Mouse (Mus musculus): Measurements from ENCODE around the gene Ndufa6. TPM values are rescaled to one million over a fixed set of nuclear protein-coding genes. Genes with fewer than 3 reads are reported as not detected.

Gene Ndufa6
- total and polyA plus RNA-seq, 2 experiments from 2014 or later, result 397 to 1,167 TPM

DNA sequence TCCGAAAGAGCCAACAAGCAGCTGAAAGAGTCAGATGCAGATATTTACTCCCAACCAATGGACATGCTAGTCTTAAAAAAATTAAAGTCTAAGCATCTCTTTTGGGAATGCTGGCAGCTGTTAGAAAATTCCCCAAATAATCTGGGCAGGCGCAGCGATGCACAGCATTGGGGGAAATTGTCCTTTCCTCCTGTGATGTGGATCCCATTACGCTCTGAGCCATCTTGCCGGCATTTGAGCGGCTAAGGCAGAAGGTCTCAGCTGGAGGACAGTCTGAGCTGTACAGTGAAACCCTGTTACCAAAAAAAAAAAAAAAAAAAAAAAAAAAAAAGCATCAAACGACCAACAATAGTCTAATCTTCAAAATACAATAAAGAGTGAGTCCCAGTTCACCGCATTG lies 31.9 kb downstream of the Ndufa6 start:
- ATAC-seq (ENCODE audit: insufficient read depth, low read depth), result no peak
- no peaks in the 10 kb centered on the region for H3K9me3 ChIP-seq (replicated peaks; ENCODE audit: control insufficient read depth, low read length)

DNA sequence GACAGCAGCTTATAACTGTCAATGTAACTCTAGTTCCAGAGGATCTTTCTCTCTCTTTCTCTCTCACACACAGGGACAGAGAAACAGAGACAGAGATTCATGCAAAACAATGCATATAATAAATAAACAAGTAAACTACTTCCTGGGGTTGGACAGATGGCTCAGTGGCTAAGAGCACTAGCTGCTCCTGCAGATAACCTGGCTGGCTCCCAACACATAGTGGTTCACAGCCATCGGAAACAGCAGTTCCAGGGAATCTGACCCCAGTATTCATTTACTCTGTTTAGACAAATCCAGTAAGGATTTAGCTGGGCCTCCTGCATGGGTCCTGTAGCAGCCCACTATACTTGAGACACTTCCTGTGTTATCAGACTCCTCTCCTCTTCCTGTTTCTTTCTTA lies 34.5 kb downstream of the Ndufa6 start:
- TF ChIP-seq EP300 (IDR thresholded peaks at IDR 0.05; ENCODE audit: low read depth), result no peak
- no peak for TF ChIP-seq CTCF (IDR thresholded peaks at IDR 0.05; ENCODE audit: low read depth)
- no peaks in the 10 kb centered on the region for H3K9me3 ChIP-seq (replicated peaks; ENCODE audit: control insufficient read depth, low read length)
- WGBS, result 62% methylated on average over 1 of the region's 1 CpGs
- H3K9ac ChIP-seq (replicated peaks; ENCODE audit: low read depth, low read length), result no peak overlapping the region
- no peak for DNase-seq (ENCODE audit: low spot score)
- H3K4me1 ChIP-seq (ENCODE audit: control insufficient read depth, insufficient read depth), result no peaks in the 10 kb centered on the region
- H3K4me2 ChIP-seq (ENCODE audit: low read depth, low read length), result no peak overlapping the region
- ATAC-seq (ENCODE audit: insufficient read depth, low read depth), result no peak
- H3K4me3 ChIP-seq (ENCODE audit: low read depth, low read length), result no peak overlapping the region
- no peaks in the 10 kb centered on the region for H3K27me3 ChIP-seq (ENCODE audit: control insufficient read depth, insufficient read depth, low read length)
- H3K27ac ChIP-seq (ENCODE audit: low read depth), result no peak overlapping the region
- H3K36me3 ChIP-seq (replicated peaks; ENCODE audit: control insufficient read depth, insufficient read depth, low read length), result no peaks in the 10 kb centered on the region

More for the DNA sequence above, 31.9 kb downstream of the Ndufa6 start:
- DNase-seq (ENCODE audit: low spot score), result no peak
- Histone ChIP-seq H3K4me1 (ENCODE audit: control insufficient read depth, insufficient read depth) (no peaks in the 10 kb centered on the region), H3K4me2 (ENCODE audit: low read depth, low read length) (no peak overlapping the region), H3K27ac (ENCODE audit: low read depth) (no peak overlapping the region), H3K27me3 (ENCODE audit: control insufficient read depth, insufficient read depth, low read length) (no peaks in the 10 kb centered on the region), H3K36me3 (replicated peaks; ENCODE audit: control insufficient read depth, insufficient read depth, low read length) (no peaks in the 10 kb centered on the region), H3K9ac (replicated peaks; ENCODE audit: low read depth, low read length) (no peak overlapping the region), H3K4me3 (ENCODE audit: low read depth, low read length) (no peak overlapping the region)
- WGBS, result 76% methylated on average over 8 of the region's 8 CpGs
- no peak for TF ChIP-seq EP300 (IDR thresholded peaks at IDR 0.05; ENCODE audit: low read depth)
- no peak for TF ChIP-seq CTCF (IDR thresholded peaks at IDR 0.05; ENCODE audit: low read depth)

DNA sequence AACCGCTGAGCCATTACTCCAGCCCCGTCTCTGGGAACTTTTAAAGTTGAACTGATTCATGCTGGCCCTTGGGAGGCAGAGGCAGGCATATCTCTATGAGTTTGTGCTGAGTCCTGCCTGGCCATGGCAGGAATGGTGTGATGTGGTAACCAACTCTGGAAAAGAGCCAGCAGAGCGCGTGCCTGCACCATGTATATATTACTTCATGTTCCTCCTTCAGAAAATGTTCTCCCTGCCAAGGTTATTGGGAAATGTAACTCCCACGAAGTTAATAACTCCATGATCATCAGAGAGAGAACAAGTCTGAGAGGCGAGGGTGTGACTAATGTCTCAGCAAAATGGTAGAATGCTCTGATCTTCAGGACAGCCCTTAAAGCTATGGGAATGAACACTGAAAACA lies 36.3 kb downstream of the Ndufa6 start:
- DNase-seq (ENCODE audit: low spot score), result no peak
- Histone ChIP-seq H3K9me3 (replicated peaks; ENCODE audit: control insufficient read depth, low read length) (no peaks in the 10 kb centered on the region), H3K4me1 (ENCODE audit: control insufficient read depth, insufficient read depth) (no peaks in the 10 kb centered on the region), H3K27ac (ENCODE audit: low read depth) (no peak overlapping the region), H3K36me3 (replicated peaks; ENCODE audit: control insufficient read depth, insufficient read depth, low read length) (no peaks in the 10 kb centered on the region), H3K27me3 (ENCODE audit: control insufficient read depth, insufficient read depth, low read length) (no peaks in the 10 kb centered on the region), H3K4me3 (ENCODE audit: low read depth, low read length) (no peak overlapping the region), H3K4me2 (ENCODE audit: low read depth, low read length) (no peak overlapping the region), H3K9ac (replicated peaks; ENCODE audit: low read depth, low read length) (no peak overlapping the region)
- WGBS, result 82% methylated on average over 6 of the region's 6 CpGs
- ATAC-seq (ENCODE audit: insufficient read depth, low read depth), result no peak
- TF ChIP-seq CTCF (IDR thresholded peaks at IDR 0.05; ENCODE audit: low read depth) (no peak), EP300 (IDR thresholded peaks at IDR 0.05; ENCODE audit: low read depth) (no peak)

DNA sequence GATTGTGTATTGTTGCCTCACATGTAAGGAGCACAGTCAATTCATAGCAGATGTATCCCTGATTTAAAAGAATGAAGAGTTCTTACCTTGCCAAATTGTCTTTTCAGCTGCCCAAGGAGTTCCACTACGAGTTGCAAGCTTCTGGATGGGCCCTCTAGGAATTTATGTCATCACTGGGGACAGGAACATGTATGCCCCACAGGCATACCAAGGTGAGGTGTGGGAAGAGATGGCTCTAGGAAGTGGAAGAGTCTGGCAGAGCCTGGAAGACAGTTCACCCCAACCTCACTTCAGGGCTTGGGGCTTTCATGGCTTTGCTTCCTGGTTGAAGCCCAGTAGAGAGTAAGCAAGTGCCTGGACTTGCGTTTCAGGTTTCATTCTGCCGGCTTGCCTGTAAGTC lies 45.7 kb downstream of the Ndufa6 start:
- Histone ChIP-seq H3K9me3 (replicated peaks; ENCODE audit: control insufficient read depth, low read length) (no peaks in the 10 kb centered on the region), H3K4me1 (ENCODE audit: control insufficient read depth, insufficient read depth) (no peaks in the 10 kb centered on the region), H3K27me3 (ENCODE audit: control insufficient read depth, insufficient read depth, low read length) (no peaks in the 10 kb centered on the region), H3K27ac (ENCODE audit: low read depth) (no peak overlapping the region), H3K9ac (replicated peaks; ENCODE audit: low read depth, low read length) (no peak overlapping the region), H3K4me2 (ENCODE audit: low read depth, low read length) (no peak overlapping the region), H3K36me3 (replicated peaks; ENCODE audit: control insufficient read depth, insufficient read depth, low read length) (no peaks in the 10 kb centered on the region), H3K4me3 (ENCODE audit: low read depth, low read length) (no peak overlapping the region)
- WGBS, result 76% methylated on average over 3 of the region's 3 CpGs
- DNase-seq (ENCODE audit: low spot score) (no peak), ATAC-seq (ENCODE audit: insufficient read depth, low read depth) (no peak)
- TF ChIP-seq EP300 (IDR thresholded peaks at IDR 0.05; ENCODE audit: low read depth) (no peak), CTCF (IDR thresholded peaks at IDR 0.05; ENCODE audit: low read depth) (no peak)

GRCm38 (mm10) chr15:82307107-82307506 lies 47.0 kb downstream of the Ndufa6 start:
- Histone ChIP-seq H3K27me3 (ENCODE audit: control insufficient read depth, insufficient read depth, low read length) (no peaks in the 10 kb centered on the region), H3K4me2 (ENCODE audit: low read depth, low read length) (no peak overlapping the region), H3K4me1 (ENCODE audit: control insufficient read depth, insufficient read depth) (no peaks in the 10 kb centered on the region), H3K27ac (ENCODE audit: low read depth) (no peak overlapping the region), H3K36me3 (replicated peaks; ENCODE audit: control insufficient read depth, insufficient read depth, low read length) (no peaks in the 10 kb centered on the region), H3K9ac (replicated peaks; ENCODE audit: low read depth, low read length) (no peak overlapping the region), H3K9me3 (replicated peaks; ENCODE audit: control insufficient read depth, low read length) (no peaks in the 10 kb centered on the region), H3K4me3 (ENCODE audit: low read depth, low read length) (no peak overlapping the region)
- no peak for TF ChIP-seq CTCF (IDR thresholded peaks at IDR 0.05; ENCODE audit: low read depth)
- TF ChIP-seq EP300 (IDR thresholded peaks at IDR 0.05; ENCODE audit: low read depth), result no peak
- DNase-seq (ENCODE audit: low spot score) (no peak), ATAC-seq (ENCODE audit: insufficient read depth, low read depth) (no peak)
- WGBS, result 71% methylated on average over 3 of the region's 3 CpGs

Small RNA genes within 50 kb of the gene (microRNA-seq; reads per million reads assigned to microRNA genes)
- not detected for gene Mir7684

Other genes with a start within 250 kb of the Ndufa6 start
- gene Ccdc134, start 226.4 kb downstream of the Ndufa6 start, total RNA-seq (2014; rRNA removed; ENCODE audit: low replicate concordance), result 4.9 and 6.9 TPM in 2 replicates
- 5.9 and 6.5 TPM in 2 replicates for gene Ccdc134, start 226.4 kb downstream of the Ndufa6 start, polyA plus RNA-seq (2015; fragmentation: Nextera tagmentation; extraction: Ambion mirVana)
- gene Srebf2, start 207.1 kb downstream of the Ndufa6 start, total RNA-seq (2014; rRNA removed; ENCODE audit: low replicate concordance), result 86.3 and 90.3 TPM in 2 replicates
- 58.0 and 68.3 TPM in 2 replicates for gene Srebf2, start 207.1 kb downstream of the Ndufa6 start, polyA plus RNA-seq (2015; fragmentation: Nextera tagmentation; extraction: Ambion mirVana)
- 0.19 and 7.5 TPM in 2 replicates for gene Shisa8, start 141.5 kb downstream of the Ndufa6 start, total RNA-seq (2014; rRNA removed; ENCODE audit: low replicate concordance)
- 0.07 and 0.23 TPM in 2 replicates for gene Shisa8, start 141.5 kb downstream of the Ndufa6 start, polyA plus RNA-seq (2015; fragmentation: Nextera tagmentation; extraction: Ambion mirVana)
- gene Tnfrsf13c, start 130.0 kb downstream of the Ndufa6 start, total RNA-seq (2014; rRNA removed; ENCODE audit: low replicate concordance), result 1.5 TPM in 1 of 2 replicates, not detected in the other
- not detected in 2 replicates for gene Tnfrsf13c, start 130.0 kb downstream of the Ndufa6 start, polyA plus RNA-seq (2015; fragmentation: Nextera tagmentation; extraction: Ambion mirVana)
- 16.7 and 25.7 TPM in 2 replicates for gene Cenpm, start 109.6 kb downstream of the Ndufa6 start, total RNA-seq (2014; rRNA removed; ENCODE audit: low replicate concordance)
- gene Cenpm, start 109.6 kb downstream of the Ndufa6 start, polyA plus RNA-seq (2015; fragmentation: Nextera tagmentation; extraction: Ambion mirVana), result 22.5 and 25.6 TPM in 2 replicates
- gene 1500009C09Rik, start 101.9 kb downstream of the Ndufa6 start, total RNA-seq (2014; rRNA removed; ENCODE audit: low replicate concordance), result not detected in 2 replicates
- not detected in 2 replicates for gene 1500009C09Rik, start 101.9 kb downstream of the Ndufa6 start, polyA plus RNA-seq (2015; fragmentation: Nextera tagmentation; extraction: Ambion mirVana)
- 1.4 and 4.4 TPM in 2 replicates for gene Sept3, start 79.4 kb downstream of the Ndufa6 start, total RNA-seq (2014; rRNA removed; ENCODE audit: low replicate concordance)
- 1.4 and 1.5 TPM in 2 replicates for gene Sept3, start 79.4 kb downstream of the Ndufa6 start, polyA plus RNA-seq (2015; fragmentation: Nextera tagmentation; extraction: Ambion mirVana)
- not detected in 2 replicates for gene Wbp2nl, start 55.4 kb downstream of the Ndufa6 start, total RNA-seq (2014; rRNA removed; ENCODE audit: low replicate concordance)
- not detected in 2 replicates for gene Wbp2nl, start 55.4 kb downstream of the Ndufa6 start, polyA plus RNA-seq (2015; fragmentation: Nextera tagmentation; extraction: Ambion mirVana)
- gene Naga, start 15.4 kb downstream of the Ndufa6 start, total RNA-seq (2014; rRNA removed; ENCODE audit: low replicate concordance), result 45.2 and 74.0 TPM in 2 replicates
- 35.4 and 37.5 TPM in 2 replicates for gene Naga, start 15.4 kb downstream of the Ndufa6 start, polyA plus RNA-seq (2015; fragmentation: Nextera tagmentation; extraction: Ambion mirVana)
- 1.4 and 2.5 TPM in 2 replicates for gene Pheta2, start 15.4 kb downstream of the Ndufa6 start, total RNA-seq (2014; rRNA removed; ENCODE audit: low replicate concordance)
- gene Pheta2, start 15.4 kb downstream of the Ndufa6 start, polyA plus RNA-seq (2015; fragmentation: Nextera tagmentation; extraction: Ambion mirVana), result 3.6 and 3.9 TPM in 2 replicates
- gene Smdt1, start 15.4 kb downstream of the Ndufa6 start, total RNA-seq (2014; rRNA removed; ENCODE audit: low replicate concordance), result 342 and 440 TPM in 2 replicates
- gene Smdt1, start 15.4 kb downstream of the Ndufa6 start, polyA plus RNA-seq (2015; fragmentation: Nextera tagmentation; extraction: Ambion mirVana), result 431 and 450 TPM in 2 replicates
- gene Cyp2d22, start 25.9 kb upstream of the Ndufa6 start, total RNA-seq (2014; rRNA removed; ENCODE audit: low replicate concordance), result 14.8 and 16.8 TPM in 2 replicates
- gene Cyp2d22, start 25.9 kb upstream of the Ndufa6 start, polyA plus RNA-seq (2015; fragmentation: Nextera tagmentation; extraction: Ambion mirVana), result 10.1 and 10.6 TPM in 2 replicates
- gene Cyp2d11, start 39.7 kb upstream of the Ndufa6 start, total RNA-seq (2014; rRNA removed; ENCODE audit: low replicate concordance), result not detected in 2 replicates
- not detected in 2 replicates for gene Cyp2d11, start 39.7 kb upstream of the Ndufa6 start, polyA plus RNA-seq (2015; fragmentation: Nextera tagmentation; extraction: Ambion mirVana)
- gene Cyp2d10, start 52.9 kb upstream of the Ndufa6 start, total RNA-seq (2014; rRNA removed; ENCODE audit: low replicate concordance), result 1.2 TPM in 1 of 2 replicates, not detected in the other
- not detected in 2 replicates for gene Cyp2d10, start 52.9 kb upstream of the Ndufa6 start, polyA plus RNA-seq (2015; fragmentation: Nextera tagmentation; extraction: Ambion mirVana)
- not detected in 2 replicates for gene Cyp2d9, start 79.1 kb upstream of the Ndufa6 start, total RNA-seq (2014; rRNA removed; ENCODE audit: low replicate concordance)
- gene Cyp2d9, start 79.1 kb upstream of the Ndufa6 start, polyA plus RNA-seq (2015; fragmentation: Nextera tagmentation; extraction: Ambion mirVana), result 0.07 TPM in 1 of 2 replicates, not detected in the other
- not detected in 2 replicates for gene Cyp2d12, start 200.8 kb upstream of the Ndufa6 start, total RNA-seq (2014; rRNA removed; ENCODE audit: low replicate concordance)
- gene Cyp2d12, start 200.8 kb upstream of the Ndufa6 start, polyA plus RNA-seq (2015; fragmentation: Nextera tagmentation; extraction: Ambion mirVana), result not detected in 2 replicates